Mouse (Mus musculus): ENCODE measurements around the gene Dab1.

GRCm38 (mm10) chr4:103912071-103912470 lies 292.9 kb downstream of the Dab1 start:
- TF ChIP-seq POLR2A (IDR thresholded peaks at IDR 0.05; ENCODE audit: borderline replicate concordance, insufficient read depth, low read length), result no peak
- no peak for TF ChIP-seq CTCF (IDR thresholded peaks at IDR 0.05; ENCODE audit: borderline replicate concordance, insufficient read depth, low read depth, low read length)
